Mouse (Mus musculus) limb, embryonic 12.5 days (tissue): Measurements from ENCODE around the gene Dlgap4. TPM values are rescaled to one million over a fixed set of nuclear protein-coding genes. Genes with fewer than 3 reads are reported as not detected.

Experiments
- ATAC-seq: fragments of 200-750 bp; cut with Nextera tagmentation; 2 replicates; pipeline ENCODE4 v1.8.0; 2017; ENCODE audit warnings: low read depth, moderate TSS enrichment; ENCODE audit not compliant: insufficient number of reproducible peaks, insufficient read depth, low FRiP score, low TSS enrichment
- H3K27ac ChIP-seq: fragments of 300-500 bp; sonication (generic); 2 replicates; pipeline ENCODE4 v1.5.1; 2016; ENCODE audit warnings: mild to moderate bottlenecking, moderate library complexity
- H3K27me3 ChIP-seq: fragments of 300-500 bp; sonication (generic); 2 replicates; pipeline ENCODE4 v1.6.1; 2016; ENCODE audit warnings: mild to moderate bottlenecking, moderate library complexity
- H3K36me3 ChIP-seq: fragments of 300-500 bp; sonication (generic); 2 replicates; pipeline ENCODE4 v1.6.1; 2016; ENCODE audit warnings: mild to moderate bottlenecking, moderate library complexity
- H3K4me1 ChIP-seq: fragments of 300-500 bp; sonication (generic); replicated peaks from 2 replicates; pipeline ENCODE4 v1.6.1; 2016
- H3K4me2 ChIP-seq: fragments of 300-500 bp; sonication (generic); 2 replicates; pipeline ENCODE4 v1.6.1; 2016; ENCODE audit warnings: mild to moderate bottlenecking, moderate library complexity
- H3K4me3 ChIP-seq: fragments of 300-500 bp; sonication (generic); replicated peaks from 2 replicates; pipeline ENCODE4 v1.5.1; 2016; ENCODE audit warnings: mild to moderate bottlenecking
- H3K9ac ChIP-seq: fragments of 300-500 bp; sonication (generic); replicated peaks from 2 replicates; pipeline ENCODE4 v1.6.1; 2016; ENCODE audit warnings: mild to moderate bottlenecking, moderate library complexity
- H3K9me3 ChIP-seq: fragments of 300-500 bp; sonication (generic); 2 replicates; pipeline ENCODE4 v1.6.1; 2016; ENCODE audit warnings: mild to moderate bottlenecking, moderate library complexity
- WGBS: fragments of 180-500 bp; shearing (Covaris S2); methylation state at CpG from one replicate; pipeline ENCODE4 v1.1.7; 2016; 5-methylcytosine and 5-hydroxymethylcytosine counted together
- polyA plus RNA-seq: library from polyadenylated mRNA; unstranded; fragments of >200 nt; fragmentation: Nextera tagmentation; extraction: Ambion mirVana; gene quantifications from 2 replicates; pipeline ENCODE4 v1.2.1, GENCODE M21; 2016

The Dlgap4 gene
- polyA plus RNA-seq, 1 experiment from 2014 or later, result 106 TPM

- no peak overlapping the region for H3K4me2 ChIP-seq
- H3K9me3 ChIP-seq, result no peaks in the 10 kb centered on the region
- ATAC-seq, result no peak
- peaks cover 19% of the 10 kb centered on the region for H3K27me3 ChIP-seq
- H3K27ac ChIP-seq, result no peak overlapping the region
- WGBS, result 14% methylated on average over 4 of the region's 4 CpGs
- H3K4me3 ChIP-seq, result no peak overlapping the region
- H3K9ac ChIP-seq, result no peak overlapping the region
- H3K4me1 ChIP-seq, result peaks cover 22% of the 10 kb centered on the region
- no peaks in the 10 kb centered on the region for H3K36me3 ChIP-seq
Observed at GRCm38 (mm10) chr2:156642931-156643330, 29.4 kb downstream of the Dlgap4 start.

- Histone ChIP-seq H3K4me1 (peaks cover 22% of the 10 kb centered on the region), H3K9me3 (no peaks in the 10 kb centered on the region), H3K27me3 (peaks cover 24% of the 10 kb centered on the region), H3K36me3 (no peaks in the 10 kb centered on the region), H3K27ac (no peak overlapping the region), H3K4me3 (no peak overlapping the region), H3K9ac (no peak overlapping the region), H3K4me2 (no peak overlapping the region)
- no peak for ATAC-seq
- WGBS, result 35% methylated on average over 3 of the region's 3 CpGs
Observed at GRCm38 (mm10) chr2:156643406-156643805, 29.9 kb downstream of the Dlgap4 start.

- H3K4me2 ChIP-seq, result no peak overlapping the region
- 41% methylated on average over 6 of the region's 6 CpGs for WGBS
- H3K27ac ChIP-seq, result no peak overlapping the region
- peaks cover 31% of the 10 kb centered on the region for H3K27me3 ChIP-seq
- H3K9ac ChIP-seq, result no peak overlapping the region
- peaks cover 22% of the 10 kb centered on the region for H3K4me1 ChIP-seq
- no peak for ATAC-seq
- H3K36me3 ChIP-seq, result no peaks in the 10 kb centered on the region
- H3K9me3 ChIP-seq, result no peaks in the 10 kb centered on the region
- H3K4me3 ChIP-seq, result no peak overlapping the region
Observed at GRCm38 (mm10) chr2:156645145-156645544, 31.6 kb downstream of the Dlgap4 start.

GRCm38 (mm10) chr2:156646877-156647276 is 33.4 kb downstream of the Dlgap4 start:
- no peak for ATAC-seq
- no peaks in the 10 kb centered on the region for H3K36me3 ChIP-seq
- WGBS, result 71% methylated on average over 5 of the region's 5 CpGs
- H3K27me3 ChIP-seq, result peaks cover 32% of the 10 kb centered on the region
- no peak overlapping the region for H3K4me2 ChIP-seq
- H3K27ac ChIP-seq, result no peak overlapping the region
- H3K9me3 ChIP-seq, result no peaks in the 10 kb centered on the region
- H3K4me1 ChIP-seq, result peaks cover 22% of the 10 kb centered on the region
- H3K9ac ChIP-seq, result no peak overlapping the region
- H3K4me3 ChIP-seq, result no peak overlapping the region

DNA sequence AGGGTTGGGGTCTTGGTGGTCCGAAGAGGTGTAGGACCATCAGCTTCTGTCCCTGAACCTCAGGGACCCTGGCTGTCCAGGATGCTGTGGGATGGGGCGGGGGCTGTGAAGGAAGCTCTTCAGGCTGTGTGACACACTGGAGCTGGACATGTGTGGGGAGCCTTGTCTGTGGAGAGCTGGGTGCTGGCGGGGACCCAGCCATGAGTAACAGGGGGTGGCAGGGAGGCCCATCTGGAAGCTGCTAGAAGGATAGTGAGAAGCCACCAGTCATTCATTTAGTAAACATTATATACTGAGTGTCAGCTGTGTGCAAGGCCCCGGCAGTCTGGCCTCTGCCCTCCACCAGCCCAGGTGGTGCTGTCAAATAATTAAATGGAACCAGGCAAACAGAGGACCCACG is 34.5 kb downstream of the Dlgap4 start:
- peaks cover 38% of the 10 kb centered on the region for H3K27me3 ChIP-seq
- no peaks in the 10 kb centered on the region for H3K9me3 ChIP-seq
- ATAC-seq, result no peak
- no peak overlapping the region for H3K27ac ChIP-seq
- 58% methylated on average over 5 of the region's 5 CpGs for WGBS
- peaks cover 20% of the 10 kb centered on the region for H3K4me1 ChIP-seq
- no peaks in the 10 kb centered on the region for H3K36me3 ChIP-seq
- no peak overlapping the region for H3K9ac ChIP-seq
- no peak overlapping the region for H3K4me3 ChIP-seq
- no peak overlapping the region for H3K4me2 ChIP-seq

- 80% methylated on average over 5 of the region's 5 CpGs for WGBS
- Histone ChIP-seq H3K9ac (no peak overlapping the region), H3K4me3 (no peak overlapping the region), H3K36me3 (no peaks in the 10 kb centered on the region), H3K27ac (no peak overlapping the region), H3K4me1 (peaks cover 12% of the 10 kb centered on the region), H3K4me2 (no peak overlapping the region), H3K27me3 (peaks cover 32% of the 10 kb centered on the region), H3K9me3 (no peaks in the 10 kb centered on the region)
- no peak for ATAC-seq
Observed at GRCm38 (mm10) chr2:156649450-156649849, 35.9 kb downstream of the Dlgap4 start.

DNA sequence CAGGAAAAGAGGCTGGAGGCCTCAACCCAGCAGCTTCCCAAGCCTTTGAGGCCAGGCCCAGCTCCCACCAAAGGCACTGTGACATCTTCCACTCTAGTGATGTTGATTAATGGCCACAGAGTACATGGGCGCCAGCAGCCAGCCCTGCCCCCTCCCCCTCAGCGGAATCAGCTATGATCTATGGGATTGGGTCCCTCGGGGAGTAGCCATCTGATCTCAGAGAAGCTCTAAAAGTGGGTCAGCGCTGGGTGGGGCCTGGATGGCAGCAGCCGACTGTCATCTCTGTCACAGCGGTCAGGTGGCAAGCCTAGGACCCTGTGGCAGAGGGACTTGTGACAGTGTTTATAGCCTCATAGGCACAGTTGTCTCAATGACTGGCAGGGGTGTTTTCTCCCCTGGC is 37.5 kb downstream of the Dlgap4 start:
- Histone ChIP-seq H3K4me1 (no peaks in the 10 kb centered on the region), H3K36me3 (no peaks in the 10 kb centered on the region), H3K9ac (no peak overlapping the region), H3K27ac (no peak overlapping the region), H3K4me2 (no peak overlapping the region), H3K27me3 (peaks cover 28% of the 10 kb centered on the region), H3K4me3 (no peak overlapping the region), H3K9me3 (no peaks in the 10 kb centered on the region)
- ATAC-seq, result no peak
- WGBS, result 65% methylated on average over 6 of the region's 6 CpGs

DNA sequence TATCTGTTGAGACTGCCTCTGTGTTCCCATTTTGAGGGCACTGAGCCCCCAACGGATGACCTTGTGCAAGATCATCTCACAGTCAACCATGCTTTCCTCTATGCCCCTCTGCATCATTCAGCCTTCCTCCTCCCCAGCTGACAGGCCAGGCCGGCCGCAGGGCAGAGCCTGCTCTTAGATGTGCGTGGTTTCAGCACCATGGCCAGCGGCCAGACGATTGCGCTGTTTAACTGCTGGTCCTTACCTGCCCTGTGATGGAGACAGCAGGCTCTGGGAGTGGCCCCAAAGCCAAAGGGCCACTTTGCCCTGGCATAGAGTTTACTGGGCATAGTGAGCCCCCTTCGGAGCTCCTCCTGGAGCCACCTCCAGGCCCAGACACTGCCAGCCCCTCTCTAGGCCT is 39.3 kb downstream of the Dlgap4 start:
- H3K4me2 ChIP-seq, result no peak overlapping the region
- H3K9me3 ChIP-seq, result no peaks in the 10 kb centered on the region
- ATAC-seq, result no peak
- no peak overlapping the region for H3K27ac ChIP-seq
- H3K36me3 ChIP-seq, result no peaks in the 10 kb centered on the region
- H3K27me3 ChIP-seq, result peaks cover 20% of the 10 kb centered on the region
- H3K4me1 ChIP-seq, result no peaks in the 10 kb centered on the region
- 12% methylated on average over 8 of the region's 8 CpGs for whole genome bisulfite sequencing
- no peak overlapping the region for H3K9ac ChIP-seq
- H3K4me3 ChIP-seq, result no peak overlapping the region

- H3K4me2 ChIP-seq, result no peak overlapping the region
- peaks cover 12% of the 10 kb centered on the region for H3K27me3 ChIP-seq
- H3K36me3 ChIP-seq, result no peaks in the 10 kb centered on the region
- H3K9ac ChIP-seq, result no peak overlapping the region
- no peak overlapping the region for H3K27ac ChIP-seq
- no peaks in the 10 kb centered on the region for H3K9me3 ChIP-seq
- no peak for ATAC-seq
- WGBS, result 80% methylated on average over 5 of the region's 5 CpGs
- no peak overlapping the region for H3K4me3 ChIP-seq
- no peaks in the 10 kb centered on the region for H3K4me1 ChIP-seq
Observed at GRCm38 (mm10) chr2:156654148-156654547, 40.6 kb downstream of the Dlgap4 start.

DNA sequence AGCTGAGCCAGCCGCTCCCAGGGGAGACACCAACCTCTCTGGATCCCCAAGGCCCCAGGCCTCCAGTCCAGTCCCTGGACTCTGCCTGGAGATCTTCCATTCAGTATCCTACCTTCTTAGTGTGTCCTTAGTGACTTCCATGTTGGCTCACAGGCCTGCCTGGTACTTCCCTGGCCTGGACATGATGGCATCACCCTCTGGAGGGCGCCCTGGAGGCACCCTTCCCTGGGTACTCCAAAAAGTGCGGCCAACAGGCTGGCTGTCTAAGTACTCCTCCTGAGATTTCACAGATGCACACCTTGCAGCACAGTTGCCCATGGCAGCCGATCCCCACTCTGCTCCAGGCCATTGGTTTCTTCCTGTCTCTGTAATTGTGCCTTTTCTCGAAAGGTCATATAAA is 42.1 kb downstream of the Dlgap4 start:
- no peak for ATAC-seq
- no peak overlapping the region for H3K27ac ChIP-seq
- H3K4me1 ChIP-seq, result no peaks in the 10 kb centered on the region
- H3K9me3 ChIP-seq, result no peaks in the 10 kb centered on the region
- H3K9ac ChIP-seq, result no peak overlapping the region
- peaks cover 7% of the 10 kb centered on the region; the same call in 1 of the 2 replicates for H3K27me3 ChIP-seq
- H3K4me3 ChIP-seq, result no peak overlapping the region
- no peak overlapping the region for H3K4me2 ChIP-seq
- 55% methylated on average over 5 of the region's 5 CpGs for WGBS
- no peaks in the 10 kb centered on the region for H3K36me3 ChIP-seq

- no peak overlapping the region for H3K9ac ChIP-seq
- ATAC-seq, result no peak
- no peaks in the 10 kb centered on the region for H3K4me1 ChIP-seq
- H3K9me3 ChIP-seq, result no peaks in the 10 kb centered on the region
- no peaks in the 10 kb centered on the region for H3K36me3 ChIP-seq
- no peak overlapping the region for H3K4me3 ChIP-seq
- WGBS, result 83% methylated on average over 8 of the region's 8 CpGs
- H3K27me3 ChIP-seq, result 0 out of 2 replicates have a peak, but pooled peaks cover 3% of the 10 kb centered on the region
- no peak overlapping the region for H3K4me2 ChIP-seq
- H3K27ac ChIP-seq, result no peak overlapping the region
Observed at GRCm38 (mm10) chr2:156657522-156657921, 44.0 kb downstream of the Dlgap4 start.

- 82% methylated on average over 10 of the region's 10 CpGs for WGBS
- no peaks in the 10 kb centered on the region for H3K36me3 ChIP-seq
- H3K27me3 ChIP-seq, result 0 out of 2 replicates have a peak, but pooled peaks cover 6% of the 10 kb centered on the region
- H3K9me3 ChIP-seq, result no peaks in the 10 kb centered on the region
- H3K27ac ChIP-seq, result no peak overlapping the region
- ATAC-seq, result no peak
- H3K4me3 ChIP-seq, result no peak overlapping the region
- H3K4me1 ChIP-seq, result no peaks in the 10 kb centered on the region
- H3K9ac ChIP-seq, result no peak overlapping the region
- no peak overlapping the region for H3K4me2 ChIP-seq
Observed at GRCm38 (mm10) chr2:156658221-156658620, 44.7 kb downstream of the Dlgap4 start.
